Mouse (Mus musculus) spleen, adult 10 weeks (tissue): ENCODE measurements around the gene Gadd45a. TPM values are rescaled to one million over a fixed set of nuclear protein-coding genes. Genes with fewer than 3 reads are reported as not detected.

Experiments used
- polyA plus RNA-seq: library from polyadenylated mRNA; stranded (reverse); fragments of 350-450 nt; fragmentation: Illumina TruSeq; extraction: RNeasy Lipid Tissue Mini Kit (QIAGEN cat#74804); gene quantifications from one replicate; pipeline ENCODE4 v1.2.3, GENCODE M21; 2015; ENCODE audit warnings: low replicate concordance; ENCODE audit not compliant: insufficient read depth

The Gadd45a gene
- polyA plus RNA-seq = 22.7 TPM

GRCm38 (mm10) chr6:67036837-67037628 lies at the start of gene Gadd45a:
Gene Gadd45a (minus strand): TSS chr6:67037457.

Other genes starting within 250 kb of the Gadd45a start
- gene Vmn1r39, start 226.8 kb downstream of the Gadd45a start, polyA plus RNA-seq = not detected
- 43.4 TPM for gene Gng12, start 141.1 kb downstream of the Gadd45a start, polyA plus RNA-seq
- 663 TPM for gene Serbp1, start 200.7 kb upstream of the Gadd45a start, polyA plus RNA-seq